In the genomic region with DNA sequence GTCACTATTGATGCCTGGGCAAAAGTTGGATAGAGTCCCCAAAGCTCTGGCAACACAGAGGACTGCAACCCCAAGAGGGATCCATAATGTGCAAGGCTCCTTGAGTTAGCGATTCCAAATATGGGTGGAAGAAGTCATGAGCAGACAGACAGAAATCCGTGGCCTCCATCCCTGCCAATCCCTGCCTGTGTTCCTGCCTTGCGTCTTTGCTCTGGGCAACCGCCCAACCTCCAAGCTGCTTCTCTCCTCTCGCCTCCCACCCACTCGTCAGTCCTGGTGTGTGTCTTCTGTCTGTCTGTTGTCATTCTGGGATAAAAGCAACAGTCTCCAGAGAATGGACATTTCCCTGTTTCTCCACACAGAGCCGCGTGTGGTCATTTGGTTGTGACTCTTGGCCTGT, we compare ENCODE assay signal across 26 mouse cellular contexts.
DNase-seq lines count a peak whose midpoint lies in the region; ATAC-seq lines count a peak whose summit lies in the region.
"Had no signal": no experiment of that assay in that cellular context is flagged by ENCODE, and none has a peak within 500 bp of the region (broad histone marks: within the 10 kb centered on the region; RNA-seq: fewer than 3 reads in every experiment).

No protein-coding gene starts in this region.

- no peak overlapping the region for H3K4me2 ChIP-seq in midbrain, embryonic 11.5 days
- H3K4me2 ChIP-seq: embryonic facial prominence, embryonic 13.5 days; forebrain, embryonic 15.5 days; heart, embryonic 13.5 days; hindbrain, embryonic 12.5 days; intestine, embryonic 15.5 days; liver, embryonic 12.5 days; midbrain, embryonic 13.5 days; neural tube, embryonic 13.5 days had no signal

- DNase-seq in cerebellum, postnatal 10 days = peak; percentile 29 to 47
- no peak for DNase-seq in cerebellum, adult 9-10 months
- peak; percentile 18 to 53 for DNase-seq in layer of hippocampus, adult 18-20 months (ENCODE audit: low spot score in 2 of 2)
- DNase-seq in layer of hippocampus, adult 9-10 months (ENCODE audit: low spot score) = no peak
- DNase-seq in midbrain, embryonic 11.5 days (ENCODE audit: low spot score, missing footprints) = peak; percentile 17
- no peak for DNase-seq in midbrain, embryonic 10.5 days (ENCODE audit: low spot score)
- peak; percentile 20 to 26 for DNase-seq in layer of hippocampus, postnatal 36 days
- no peak for DNase-seq in kidney, postnatal 10 days
- DNase-seq: adrenal gland, postnatal 10 days; cerebellum, adult 11 months; cerebellum, adult 9-11 months; kidney, adult 8-10 months; liver, postnatal 0 days; lung, postnatal 36 days had no signal

- H3K9me3 ChIP-seq in midbrain, embryonic 11.5 days (ENCODE audit: control insufficient read depth, low read length) = no peaks in the 10 kb centered on the region
- H3K9me3 ChIP-seq in midbrain, embryonic 10.5 days (replicated peaks) = no peaks in the 10 kb centered on the region
- H3K9me3 ChIP-seq: embryonic facial prominence, embryonic 13.5 days; forebrain, embryonic 10.5 days; forebrain, embryonic 15.5 days; heart, embryonic 13.5 days; hindbrain, embryonic 12.5 days; intestine, embryonic 15.5 days; liver, embryonic 12.5 days; midbrain, embryonic 13.5 days; neural tube, embryonic 13.5 days had no signal

- 88% methylated on average over 8 of the region's 8 CpGs for WGBS in midbrain, embryonic 11.5 days
- WGBS in midbrain, embryonic 10.5 days = 92% methylated on average over 8 of the region's 8 CpGs

- no peaks in the 10 kb centered on the region; the same call in 1 of the 2 replicates for H3K4me1 ChIP-seq in midbrain, embryonic 11.5 days (ENCODE audit: control insufficient read depth, insufficient read depth, low read length)
- peaks cover 18% of the 10 kb centered on the region for H3K4me1 ChIP-seq in midbrain, embryonic 10.5 days
- H3K4me1 ChIP-seq: heart, embryonic 13.5 days; intestine, embryonic 15.5 days; liver, embryonic 12.5 days had no signal

- no peaks in the 10 kb centered on the region for H3K27me3 ChIP-seq in midbrain, embryonic 11.5 days (ENCODE audit: control insufficient read depth, insufficient read depth, low read length)
- peaks cover 8% of the 10 kb centered on the region; the same call in 1 of the 2 replicates for H3K27me3 ChIP-seq in midbrain, embryonic 10.5 days (ENCODE audit: low read depth, poor library complexity, severe bottlenecking)
- H3K27me3 ChIP-seq: forebrain, embryonic 15.5 days; hindbrain, embryonic 12.5 days; intestine, embryonic 15.5 days; neural tube, embryonic 13.5 days had no signal

- no peak overlapping the region for H3K9ac ChIP-seq in midbrain, embryonic 11.5 days (ENCODE audit: low read length)
- H3K9ac ChIP-seq: embryonic facial prominence, embryonic 13.5 days; forebrain, embryonic 15.5 days; heart, embryonic 13.5 days; hindbrain, embryonic 12.5 days; intestine, embryonic 15.5 days; liver, embryonic 12.5 days; liver, postnatal 0 days; midbrain, embryonic 13.5 days; neural tube, embryonic 13.5 days had no signal

- no peaks in the 10 kb centered on the region for H3K36me3 ChIP-seq in midbrain, embryonic 11.5 days (ENCODE audit: control insufficient read depth, insufficient read depth, low read length)
- H3K36me3 ChIP-seq in midbrain, embryonic 10.5 days = no peaks in the 10 kb centered on the region
- H3K36me3 ChIP-seq: embryonic facial prominence, embryonic 13.5 days; forebrain, embryonic 10.5 days; forebrain, embryonic 15.5 days; G1E; heart, embryonic 13.5 days; hindbrain, embryonic 12.5 days; intestine, embryonic 15.5 days; liver, embryonic 12.5 days; midbrain, embryonic 13.5 days; neural tube, embryonic 13.5 days had no signal

- H3K27ac ChIP-seq in midbrain, embryonic 11.5 days (ENCODE audit: low read depth, low read length) = no peak overlapping the region
- H3K27ac ChIP-seq in midbrain, embryonic 10.5 days (replicated peaks) = no peak overlapping the region
- H3K27ac ChIP-seq: embryonic facial prominence, embryonic 13.5 days; forebrain, embryonic 10.5 days; forebrain, embryonic 15.5 days; heart, embryonic 13.5 days; hindbrain, embryonic 12.5 days; hindbrain, postnatal 0 days; intestine, embryonic 15.5 days; kidney, postnatal 0 days; liver, embryonic 12.5 days; midbrain, embryonic 13.5 days; neural tube, embryonic 13.5 days had no signal

- no peak overlapping the region for H3K4me3 ChIP-seq in midbrain, embryonic 11.5 days (ENCODE audit: low read depth, low read length)
- H3K4me3 ChIP-seq in midbrain, embryonic 10.5 days = no peak overlapping the region
- H3K4me3 ChIP-seq: embryonic facial prominence, embryonic 13.5 days; forebrain, embryonic 10.5 days; forebrain, embryonic 15.5 days; heart, embryonic 13.5 days; hindbrain, embryonic 12.5 days; intestine, embryonic 15.5 days; liver, embryonic 12.5 days; midbrain, embryonic 13.5 days; neural tube, embryonic 13.5 days had no signal

- ATAC-seq in midbrain, embryonic 11.5 days (ENCODE audit: low FRiP score) = no peak
- ATAC-seq: forebrain, embryonic 15.5 days; hindbrain, postnatal 0 days; intestine, embryonic 15.5 days; liver, embryonic 12.5 days; liver, postnatal 0 days; midbrain, embryonic 13.5 days had no signal

Comparison
In these comparisons a context has a peak if more than half of its experiments do, and no peak if none do; other contexts are left out.
1. DNase-seq: peak in cerebellum, postnatal 10 days (2 of 2), layer of hippocampus, adult 18-20 months (2 of 2), midbrain, embryonic 11.5 days (single experiment) and layer of hippocampus, postnatal 36 days (2 of 2); none in cerebellum, adult 9-10 months (single experiment), layer of hippocampus, adult 9-10 months (single experiment), midbrain, embryonic 10.5 days (single experiment) and kidney, postnatal 10 days (single experiment).